Mouse (Mus musculus): ENCODE data around the gene Olfr603. TPM values are rescaled to one million over a fixed set of nuclear protein-coding genes. Genes with fewer than 3 reads are reported as not detected.
"Not testable (repeated sequence)": the region's sequence is repeated elsewhere in the genome, so short reads cannot be mapped to it uniquely, and the experiment has no call there.

Gene Olfr603
- not detected in 2 replicates for polyA plus RNA-seq (2014; fragmentation: Nextera tagmentation; extraction: Ambion mirVana)

- Histone ChIP-seq H3K4me3 (ENCODE audit: control insufficient read depth in 1 of 2, insufficient read depth in 1 of 2, low read depth in 1 of 2, low read length in 2 of 2) (no peak within 1 kb of the TSS), H3K9ac (ENCODE audit: low read length) (no peak within 1 kb of the TSS), H3K36me3 (ENCODE audit: control insufficient read depth, insufficient read depth, low read length) (no peaks in the 10 kb centered on the region), H3K27me3 (ENCODE audit: control insufficient read depth, insufficient read depth, low read length) (no peaks in the 10 kb centered on the region), H3K27ac (replicated peaks in 1 of 2; ENCODE audit: control insufficient read depth in 1 of 2, insufficient read depth in 1 of 2, low read depth in 2 of 2, low read length in 2 of 2) (no peak within 1 kb of the TSS), H3K4me2 (ENCODE audit: low read length) (no peak within 1 kb of the TSS), H3K4me1 (ENCODE audit: control insufficient read depth in 2 of 2, insufficient read depth in 2 of 2, low read length in 2 of 2) (no peaks in the 10 kb centered on the region), H3K9me3 (ENCODE audit: control insufficient read depth, low read length) (no peaks in the 10 kb centered on the region)
- no peak for ATAC-seq (ENCODE audit: insufficient number of reproducible peaks, insufficient read depth, low FRiP score, low read depth)
These were observed at the start of gene Olfr603 for GRCm38 (mm10) chr7:103386077-103386476. TSS of gene Olfr603 (minus strand) at chr7:103386177.

- not testable (repeated sequence) for H3K27ac ChIP-seq (replicated peaks in 1 of 2; ENCODE audit: control insufficient read depth in 1 of 2, insufficient read depth in 1 of 2, low read depth in 2 of 2, low read length in 2 of 2); H3K9ac ChIP-seq (ENCODE audit: low read length); H3K9me3 ChIP-seq (ENCODE audit: control insufficient read depth, low read length); H3K27me3 ChIP-seq (ENCODE audit: control insufficient read depth, insufficient read depth, low read length); H3K4me2 ChIP-seq (ENCODE audit: low read length); H3K36me3 ChIP-seq (ENCODE audit: control insufficient read depth, insufficient read depth, low read length); ATAC-seq (ENCODE audit: insufficient number of reproducible peaks, insufficient read depth, low FRiP score, low read depth); H3K4me3 ChIP-seq (ENCODE audit: control insufficient read depth in 1 of 2, insufficient read depth in 1 of 2, low read depth in 1 of 2, low read length in 2 of 2); H3K4me1 ChIP-seq (ENCODE audit: control insufficient read depth in 2 of 2, insufficient read depth in 2 of 2, low read length in 2 of 2)
- 59% methylated on average over 1 of the region's 1 CpGs for WGBS
These were observed 28.8 kb upstream of the Olfr603 start, which contains the start of gene Usp17lc for GRCm38 (mm10) chr7:103414772-103415171. TSS of gene Usp17lc (plus strand) at chr7:103415072.

DNA sequence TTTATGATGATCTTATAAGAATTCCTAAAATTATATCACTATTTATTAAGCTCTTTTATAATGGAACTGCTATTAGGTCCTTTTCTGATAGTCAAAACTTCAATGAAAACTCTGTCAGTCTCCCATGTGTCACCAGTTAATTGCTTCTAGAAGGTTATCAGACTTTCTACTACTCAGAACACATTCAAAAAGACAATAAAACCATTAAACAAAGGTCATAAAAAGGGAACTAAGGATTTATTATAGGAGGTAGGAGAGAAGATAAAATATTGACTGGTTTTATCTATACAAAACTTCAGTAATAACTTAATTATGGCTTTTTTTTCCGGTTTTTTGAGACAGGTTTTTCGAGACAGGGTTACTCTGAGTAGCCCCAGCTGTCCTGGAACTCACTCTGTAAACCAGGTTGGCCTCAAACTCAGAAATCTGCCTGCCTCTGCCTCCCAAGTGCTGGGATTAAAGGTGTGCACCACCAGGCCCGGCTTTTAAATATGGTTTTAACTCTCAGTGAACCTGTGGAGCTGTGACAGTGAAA lies 20.6 kb upstream of the Olfr603 start:
- not testable (repeated sequence) for H3K4me2 ChIP-seq (ENCODE audit: low read length); H3K27ac ChIP-seq (replicated peaks in 1 of 2; ENCODE audit: control insufficient read depth in 1 of 2, insufficient read depth in 1 of 2, low read depth in 2 of 2, low read length in 2 of 2); H3K27me3 ChIP-seq (ENCODE audit: control insufficient read depth, insufficient read depth, low read length); H3K9me3 ChIP-seq (ENCODE audit: control insufficient read depth, low read length); H3K36me3 ChIP-seq (ENCODE audit: control insufficient read depth, insufficient read depth, low read length); ATAC-seq (ENCODE audit: insufficient number of reproducible peaks, insufficient read depth, low FRiP score, low read depth); H3K4me1 ChIP-seq (ENCODE audit: control insufficient read depth in 2 of 2, insufficient read depth in 2 of 2, low read length in 2 of 2); H3K4me3 ChIP-seq (ENCODE audit: control insufficient read depth in 1 of 2, insufficient read depth in 1 of 2, low read depth in 1 of 2, low read length in 2 of 2); H3K9ac ChIP-seq (ENCODE audit: low read length)
- WGBS, result 70% methylated on average over 3 of the region's 3 CpGs

DNA sequence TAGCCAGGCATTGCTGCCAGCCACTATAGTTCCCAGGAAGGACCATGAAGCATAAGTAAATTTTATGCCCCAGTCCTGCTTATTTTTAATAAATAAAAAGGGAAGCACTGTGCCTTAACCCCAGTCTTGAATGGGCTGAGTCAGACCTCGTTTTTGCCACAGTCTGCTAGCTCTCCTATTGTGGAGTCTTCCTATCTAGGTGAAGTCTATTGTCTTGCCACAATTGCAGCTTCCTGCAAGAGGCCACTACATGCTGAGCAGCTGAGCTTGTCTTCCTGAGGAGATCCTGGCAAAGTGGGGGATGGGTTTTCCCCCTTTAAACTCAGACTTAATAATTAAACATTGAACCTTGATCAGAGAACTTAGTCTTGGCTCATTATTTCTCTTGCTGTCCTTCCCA lies 13.0 kb upstream of the Olfr603 start:
- Histone ChIP-seq H3K9ac (ENCODE audit: low read length) (no peak overlapping the region), H3K4me2 (ENCODE audit: low read length) (no peak overlapping the region), H3K4me1 (ENCODE audit: control insufficient read depth in 2 of 2, insufficient read depth in 2 of 2, low read length in 2 of 2) (no peaks in the 10 kb centered on the region), H3K4me3 (ENCODE audit: control insufficient read depth in 1 of 2, insufficient read depth in 1 of 2, low read depth in 1 of 2, low read length in 2 of 2) (no peak overlapping the region), H3K27ac (replicated peaks in 1 of 2; ENCODE audit: control insufficient read depth in 1 of 2, insufficient read depth in 1 of 2, low read depth in 2 of 2, low read length in 2 of 2) (no peak overlapping the region), H3K36me3 (ENCODE audit: control insufficient read depth, insufficient read depth, low read length) (no peaks in the 10 kb centered on the region), H3K27me3 (ENCODE audit: control insufficient read depth, insufficient read depth, low read length) (no peaks in the 10 kb centered on the region), H3K9me3 (ENCODE audit: control insufficient read depth, low read length) (no peaks in the 10 kb centered on the region)
- no peak for ATAC-seq (ENCODE audit: insufficient number of reproducible peaks, insufficient read depth, low FRiP score, low read depth)
- 8% methylated on average over 1 of the region's 1 CpGs for WGBS

DNA sequence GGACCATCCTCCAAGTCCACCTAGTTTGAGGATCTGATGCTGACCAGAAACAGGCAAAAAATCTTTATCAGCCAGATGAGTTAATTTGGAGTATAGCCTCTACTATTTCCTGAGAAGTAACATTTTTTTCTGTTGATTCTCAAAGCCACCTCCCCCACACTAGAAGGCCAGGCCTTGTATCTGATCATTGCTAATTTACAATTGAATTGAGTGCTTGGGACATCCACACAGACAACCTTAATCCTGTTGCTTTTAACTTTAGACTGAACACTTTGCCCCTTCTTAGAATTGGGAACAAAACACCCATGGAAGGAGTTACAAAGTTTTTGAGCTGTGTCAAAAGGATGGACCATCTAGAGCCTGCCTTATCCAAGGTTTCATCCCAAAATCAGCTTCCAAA lies 11.8 kb upstream of the Olfr603 start:
- no peaks in the 10 kb centered on the region for H3K36me3 ChIP-seq (ENCODE audit: control insufficient read depth, insufficient read depth, low read length)
- H3K27ac ChIP-seq (replicated peaks in 1 of 2; ENCODE audit: control insufficient read depth in 1 of 2, insufficient read depth in 1 of 2, low read depth in 2 of 2, low read length in 2 of 2), result no peak overlapping the region
- no peaks in the 10 kb centered on the region for H3K27me3 ChIP-seq (ENCODE audit: control insufficient read depth, insufficient read depth, low read length)
- H3K4me1 ChIP-seq (ENCODE audit: control insufficient read depth in 2 of 2, insufficient read depth in 2 of 2, low read length in 2 of 2), result no peaks in the 10 kb centered on the region
- no peak overlapping the region for H3K9ac ChIP-seq (ENCODE audit: low read length)
- no peak for ATAC-seq (ENCODE audit: insufficient number of reproducible peaks, insufficient read depth, low FRiP score, low read depth)
- no peak overlapping the region for H3K4me2 ChIP-seq (ENCODE audit: low read length)
- H3K9me3 ChIP-seq (ENCODE audit: control insufficient read depth, low read length), result no peaks in the 10 kb centered on the region
- no peak overlapping the region for H3K4me3 ChIP-seq (ENCODE audit: control insufficient read depth in 1 of 2, insufficient read depth in 1 of 2, low read depth in 1 of 2, low read length in 2 of 2)

- no peak within 1 kb of the TSS for H3K4me3 ChIP-seq (ENCODE audit: control insufficient read depth in 1 of 2, insufficient read depth in 1 of 2, low read depth in 1 of 2, low read length in 2 of 2)
- H3K4me2 ChIP-seq (ENCODE audit: low read length), result no peak within 1 kb of the TSS
- H3K27me3 ChIP-seq (ENCODE audit: control insufficient read depth, insufficient read depth, low read length), result no peaks in the 10 kb centered on the region
- H3K9ac ChIP-seq (ENCODE audit: low read length), result no peak within 1 kb of the TSS
- H3K36me3 ChIP-seq (ENCODE audit: control insufficient read depth, insufficient read depth, low read length), result no peaks in the 10 kb centered on the region
- no peaks in the 10 kb centered on the region for H3K4me1 ChIP-seq (ENCODE audit: control insufficient read depth in 2 of 2, insufficient read depth in 2 of 2, low read length in 2 of 2)
- 80% methylated on average over 1 of the region's 1 CpGs for WGBS
- no peak within 1 kb of the TSS for H3K27ac ChIP-seq (replicated peaks in 1 of 2; ENCODE audit: control insufficient read depth in 1 of 2, insufficient read depth in 1 of 2, low read depth in 2 of 2, low read length in 2 of 2)
- H3K9me3 ChIP-seq (ENCODE audit: control insufficient read depth, low read length), result no peaks in the 10 kb centered on the region
- ATAC-seq (ENCODE audit: insufficient number of reproducible peaks, insufficient read depth, low FRiP score, low read depth), result no peak
These were observed 23.4 kb downstream of the Olfr603 start, which contains the start of gene Olfr601 for GRCm38 (mm10) chr7:103362555-103362954. TSS of gene Olfr601 (minus strand) at chr7:103362655.

- Histone ChIP-seq H3K9ac (ENCODE audit: low read length) (no peak within 1 kb of the TSS), H3K4me1 (ENCODE audit: control insufficient read depth in 2 of 2, insufficient read depth in 2 of 2, low read length in 2 of 2) (no peaks in the 10 kb centered on the region), H3K27ac (replicated peaks in 1 of 2; ENCODE audit: control insufficient read depth in 1 of 2, insufficient read depth in 1 of 2, low read depth in 2 of 2, low read length in 2 of 2) (no peak within 1 kb of the TSS), H3K4me2 (ENCODE audit: low read length) (no peak within 1 kb of the TSS), H3K27me3 (ENCODE audit: control insufficient read depth, insufficient read depth, low read length) (no peaks in the 10 kb centered on the region), H3K9me3 (ENCODE audit: control insufficient read depth, low read length) (no peaks in the 10 kb centered on the region), H3K36me3 (ENCODE audit: control insufficient read depth, insufficient read depth, low read length) (no peaks in the 10 kb centered on the region), H3K4me3 (ENCODE audit: control insufficient read depth in 1 of 2, insufficient read depth in 1 of 2, low read depth in 1 of 2, low read length in 2 of 2) (no peak within 1 kb of the TSS)
- ATAC-seq (ENCODE audit: insufficient number of reproducible peaks, insufficient read depth, low FRiP score, low read depth), result no peak
These were observed 36.4 kb downstream of the Olfr603 start, which contains the start of gene Olfr600 for GRCm38 (mm10) chr7:103349569-103349968. TSS of gene Olfr600 (minus strand) at chr7:103349669.

DNA sequence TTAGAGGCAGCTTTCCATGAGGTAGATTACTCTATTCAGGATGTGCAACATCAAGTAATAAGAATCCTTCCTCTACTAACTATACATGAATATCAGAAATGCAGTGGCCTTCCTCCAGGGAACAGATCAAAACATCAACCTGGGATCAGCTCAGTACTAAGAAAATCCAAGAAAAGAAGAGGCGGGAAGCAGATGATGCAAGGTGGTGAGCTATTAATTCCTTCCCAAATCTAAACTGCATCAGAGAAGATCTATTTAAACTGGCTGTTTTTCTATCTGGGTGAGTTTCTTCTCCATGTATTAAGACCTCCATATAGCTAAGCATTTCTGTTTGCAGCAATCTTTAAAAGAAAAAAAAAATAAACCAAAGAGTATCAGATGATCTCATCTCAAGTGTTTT lies 50.4 kb downstream of the Olfr603 start, which contains the start of gene Olfr599:
TSS of gene Olfr599 (plus strand) at position 301 of the 400 bp plus-strand sequence.
- no peak within 1 kb of the TSS for H3K27ac ChIP-seq (replicated peaks in 1 of 2; ENCODE audit: control insufficient read depth in 1 of 2, insufficient read depth in 1 of 2, low read depth in 2 of 2, low read length in 2 of 2)
- ATAC-seq (ENCODE audit: insufficient number of reproducible peaks, insufficient read depth, low FRiP score, low read depth), result no peak
- H3K4me3 ChIP-seq (ENCODE audit: control insufficient read depth in 1 of 2, insufficient read depth in 1 of 2, low read depth in 1 of 2, low read length in 2 of 2), result no peak within 1 kb of the TSS
- H3K4me2 ChIP-seq (ENCODE audit: low read length), result no peak within 1 kb of the TSS
- no peaks in the 10 kb centered on the region for H3K4me1 ChIP-seq (ENCODE audit: control insufficient read depth in 2 of 2, insufficient read depth in 2 of 2, low read length in 2 of 2)
- 73% methylated on average over 1 of the region's 1 CpGs for WGBS
- H3K9ac ChIP-seq (ENCODE audit: low read length), result no peak within 1 kb of the TSS
- H3K27me3 ChIP-seq (ENCODE audit: control insufficient read depth, insufficient read depth, low read length), result no peaks in the 10 kb centered on the region
- H3K36me3 ChIP-seq (ENCODE audit: control insufficient read depth, insufficient read depth, low read length), result no peaks in the 10 kb centered on the region
- H3K9me3 ChIP-seq (ENCODE audit: control insufficient read depth, low read length), result no peaks in the 10 kb centered on the region
